Comparison of ENCODE assay signal across 8 mouse cellular contexts in genomic region chr6:100162961-100163813, GRCm38 (mm10).
A peak's percentile ranks its signal among the peaks of the same experiment; 100 is the strongest.
DNase-seq lines count a peak whose midpoint lies in the region; ATAC-seq lines count a peak whose summit lies in the region.

No protein-coding gene starts in this region.

- WGBS in embryonic facial prominence, embryonic 14.5 days, result 16% methylated on average over 17 of the region's 17 CpGs
- WGBS in limb, embryonic 11.5 days, result 11% methylated on average over 17 of the region's 17 CpGs
- 13% methylated on average over 17 of the region's 17 CpGs for WGBS in midbrain, embryonic 11.5 days

- no peaks in the 10 kb centered on the region for H3K9me3 ChIP-seq in embryonic facial prominence, embryonic 14.5 days (ENCODE audit: control insufficient read depth, low read length)
- no peaks in the 10 kb centered on the region for H3K9me3 ChIP-seq in limb, embryonic 11.5 days (ENCODE audit: control insufficient read depth, low read length)
- no peaks in the 10 kb centered on the region for H3K9me3 ChIP-seq in midbrain, embryonic 11.5 days (ENCODE audit: control insufficient read depth, low read length)

- peak overlapping the region; percentile 48 for H3K4me2 ChIP-seq in embryonic facial prominence, embryonic 14.5 days (ENCODE audit: low read depth, low read length)
- peak overlapping the region; percentile 38 for H3K4me2 ChIP-seq in limb, embryonic 11.5 days (ENCODE audit: low read depth, severe bottlenecking)
- peak overlapping the region; percentile 41 for H3K4me2 ChIP-seq in midbrain, embryonic 11.5 days

- peak; percentile 83 for ATAC-seq in embryonic facial prominence, embryonic 14.5 days (ENCODE audit: low read depth)
- peak; percentile 52 for ATAC-seq in limb, embryonic 11.5 days (ENCODE audit: insufficient number of reproducible peaks, low FRiP score, low TSS enrichment, low read depth)
- ATAC-seq in midbrain, embryonic 11.5 days (ENCODE audit: low FRiP score), result peak; percentile 87
- no peak for ATAC-seq in inflammation-experienced regulatory T-cells, adult 6 months

- H3K4me1 ChIP-seq in embryonic facial prominence, embryonic 14.5 days (ENCODE audit: control insufficient read depth, insufficient read depth, low read length), result peaks cover 24% of the 10 kb centered on the region
- H3K4me1 ChIP-seq in limb, embryonic 11.5 days (ENCODE audit: control insufficient read depth, insufficient read depth, low read length), result peaks cover 30% of the 10 kb centered on the region
- H3K4me1 ChIP-seq in midbrain, embryonic 11.5 days (ENCODE audit: control insufficient read depth, insufficient read depth, low read length), result peaks cover 17% of the 10 kb centered on the region

- no peak overlapping the region for H3K9ac ChIP-seq in embryonic facial prominence, embryonic 14.5 days (ENCODE audit: low read depth, low read length)
- peak overlapping the region; percentile 23; the same call in 1 of the 2 replicates for H3K9ac ChIP-seq in limb, embryonic 11.5 days (ENCODE audit: low read length)
- H3K9ac ChIP-seq in midbrain, embryonic 11.5 days (ENCODE audit: low read length), result peak overlapping the region; percentile 42

- no peak overlapping the region for H3K4me3 ChIP-seq in embryonic facial prominence, embryonic 14.5 days (ENCODE audit: low read depth, low read length)
- no peak overlapping the region for H3K4me3 ChIP-seq in limb, embryonic 11.5 days (ENCODE audit: low read depth, low read length)
- no peak overlapping the region for H3K4me3 ChIP-seq in midbrain, embryonic 11.5 days (ENCODE audit: low read depth, low read length)

- peaks cover 9% of the 10 kb centered on the region; the same call in 1 of the 2 replicates for H3K27me3 ChIP-seq in embryonic facial prominence, embryonic 14.5 days (replicated peaks; ENCODE audit: control insufficient read depth, insufficient read depth, low read length)
- peaks cover 2% of the 10 kb centered on the region; the same call in 1 of the 2 replicates for H3K27me3 ChIP-seq in limb, embryonic 11.5 days (ENCODE audit: control insufficient read depth, insufficient read depth, low read length)
- peaks cover 2% of the 10 kb centered on the region; the same call in 1 of the 2 replicates for H3K27me3 ChIP-seq in midbrain, embryonic 11.5 days (ENCODE audit: control insufficient read depth, insufficient read depth, low read length)

- no peaks in the 10 kb centered on the region for H3K36me3 ChIP-seq in embryonic facial prominence, embryonic 14.5 days (ENCODE audit: control insufficient read depth, insufficient read depth, low read length)
- H3K36me3 ChIP-seq in limb, embryonic 11.5 days (ENCODE audit: control insufficient read depth, insufficient read depth, low read length), result no peaks in the 10 kb centered on the region
- H3K36me3 ChIP-seq in midbrain, embryonic 11.5 days (ENCODE audit: control insufficient read depth, insufficient read depth, low read length), result no peaks in the 10 kb centered on the region

- no peak overlapping the region for H3K27ac ChIP-seq in embryonic facial prominence, embryonic 14.5 days (replicated peaks; ENCODE audit: low read depth, low read length)
- no peak overlapping the region for H3K27ac ChIP-seq in limb, embryonic 11.5 days (replicated peaks; ENCODE audit: low read depth, low read length)
- no peak overlapping the region; the same call in 1 of the 2 replicates for H3K27ac ChIP-seq in midbrain, embryonic 11.5 days (ENCODE audit: low read depth, low read length)

- peak; percentile 70 for DNase-seq in adrenal gland, postnatal 25 days
- peak; percentile 84 for DNase-seq in embryonic facial prominence, embryonic 14.5 days (ENCODE audit: low spot score)
- peak; percentile 82 for DNase-seq in heart, adult 8-10 months (ENCODE audit: low spot score)
- DNase-seq in kidney, adult 8-10 months, result peak; percentile 63 to 74
- peak; percentile 85 for DNase-seq in limb, embryonic 11.5 days (ENCODE audit: low spot score)
- DNase-seq in midbrain, embryonic 11.5 days (ENCODE audit: low spot score, missing footprints), result peak; percentile 94
- peak; percentile 74 for DNase-seq in right cerebral cortex, postnatal 4 days
